Mouse (Mus musculus) heart, embryonic 11.5 days (tissue): Measurements from ENCODE around the gene Mark3. TPM values are rescaled to one million over a fixed set of nuclear protein-coding genes. Genes with fewer than 3 reads are reported as not detected.

Source experiments
- ATAC-seq: fragments of 200-750 bp; cut with Nextera tagmentation; replicated peaks from 2 replicates; pipeline ENCODE4 v1.8.0; 2017; ENCODE audit warnings: moderate library complexity; ENCODE audit not compliant: insufficient number of reproducible peaks, low FRiP score, low TSS enrichment
- H3K27ac ChIP-seq: fragments of 300-500 bp; sonication (generic); 2 replicates; pipeline ENCODE4 v1.5.1; 2014; ENCODE audit warnings: mild to moderate bottlenecking, low read depth, low read length
- H3K27me3 ChIP-seq: fragments of 300-500 bp; sonication (generic); 2 replicates; pipeline ENCODE4 v1.6.1; 2014; ENCODE audit warnings: mild to moderate bottlenecking, low read length, mixed read lengths; ENCODE audit not compliant: control insufficient read depth, insufficient read depth
- H3K36me3 ChIP-seq: fragments of 300-500 bp; sonication (generic); 2 replicates; pipeline ENCODE4 v1.6.1; 2014; ENCODE audit warnings: mild to moderate bottlenecking, low read length, moderate library complexity, mixed read lengths; ENCODE audit not compliant: control insufficient read depth, insufficient read depth
- H3K4me1 ChIP-seq: fragments of 300-500 bp; sonication (generic); 2 replicates; pipeline ENCODE4 v1.6.1; 2014; ENCODE audit warnings: low read length; ENCODE audit not compliant: control insufficient read depth, insufficient read depth
- H3K4me2 ChIP-seq: fragments of 300-500 bp; sonication (generic); 2 replicates; pipeline ENCODE4 v1.6.1; 2014; ENCODE audit warnings: mild to moderate bottlenecking, moderate library complexity
- H3K4me3 ChIP-seq: fragments of 300-500 bp; sonication (generic); 2 replicates; pipeline ENCODE4 v1.5.1; 2014; ENCODE audit warnings: low read depth, low read length
- H3K9ac ChIP-seq: fragments of 300-500 bp; sonication (generic); 2 replicates; pipeline ENCODE4 v1.6.1; 2014; ENCODE audit warnings: mild to moderate bottlenecking, low read depth, low read length, moderate library complexity
- H3K9me3 ChIP-seq: fragments of 300-500 bp; sonication (generic); replicated peaks from 2 replicates; pipeline ENCODE4 v1.6.1; 2016; ENCODE audit warnings: low read length; ENCODE audit not compliant: control insufficient read depth
- WGBS: fragments of 180-500 bp; shearing (Covaris S2); extraction: QIAGEN DNeasy Blood & Tissue Kit; methylation state at CpG from one replicate; pipeline ENCODE4 v1.1.7; 2014; ENCODE audit not compliant: insufficient replicate concordance; 5-methylcytosine and 5-hydroxymethylcytosine counted together
- polyA plus RNA-seq: library from polyadenylated mRNA; unstranded; fragments of >200 nt; fragmentation: Nextera tagmentation; extraction: Ambion mirVana; gene quantifications from 2 replicates; pipeline ENCODE4 v1.2.1, GENCODE M21; 2014

The Mark3 gene
- polyA plus RNA-seq, 1 experiment from 2014 or later, result 45.7 TPM

DNA sequence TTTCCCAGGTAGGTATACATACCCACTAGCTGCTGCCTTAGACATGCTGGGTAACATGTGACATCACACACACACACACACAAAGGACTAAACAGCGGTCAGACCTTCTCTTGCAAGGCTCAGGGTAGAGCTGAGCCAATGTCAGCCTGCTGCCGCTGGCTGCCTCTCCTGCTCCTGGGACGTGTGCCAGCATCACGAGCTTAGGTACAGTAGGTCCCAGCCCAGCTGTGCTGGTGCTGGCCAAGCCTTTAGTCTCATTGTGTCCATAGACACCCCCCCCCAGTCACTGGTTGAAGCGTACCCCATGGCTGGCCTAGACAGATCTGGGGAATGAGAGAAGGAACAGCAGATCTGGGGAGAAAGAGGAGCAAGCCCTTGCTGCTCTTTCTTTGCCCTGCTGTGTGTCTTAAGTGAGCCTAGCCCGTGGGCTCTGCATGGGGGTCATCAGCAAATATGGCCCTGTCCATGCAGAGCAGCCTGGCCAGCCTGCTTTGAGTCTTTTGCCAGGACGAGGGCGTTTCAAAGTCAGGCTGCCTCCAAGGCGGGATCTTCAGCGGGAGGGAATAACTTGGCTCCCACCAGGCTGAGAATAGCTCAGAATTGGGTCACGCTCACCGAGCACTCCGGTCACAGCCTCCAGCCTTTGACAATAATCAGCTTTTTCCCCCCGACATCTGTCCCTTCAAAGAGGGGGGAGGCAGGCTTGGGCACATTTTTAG lies 113.2 kb downstream of the Mark3 start:
- H3K27ac ChIP-seq, result peak overlapping the region; percentile 75
- H3K36me3 ChIP-seq, result no peaks in the 10 kb centered on the region
- H3K9me3 ChIP-seq, result no peaks in the 10 kb centered on the region
- no peak for ATAC-seq
- no peak overlapping the region for H3K4me3 ChIP-seq
- peak overlapping the region; percentile 7; the same call in 1 of the 2 replicates for H3K4me2 ChIP-seq
- no peaks in the 10 kb centered on the region for H3K27me3 ChIP-seq
- H3K4me1 ChIP-seq, result peaks cover 38% of the 10 kb centered on the region
- peak overlapping the region; percentile 60 for H3K9ac ChIP-seq
- WGBS, result 30% methylated on average over 14 of the region's 14 CpGs

DNA sequence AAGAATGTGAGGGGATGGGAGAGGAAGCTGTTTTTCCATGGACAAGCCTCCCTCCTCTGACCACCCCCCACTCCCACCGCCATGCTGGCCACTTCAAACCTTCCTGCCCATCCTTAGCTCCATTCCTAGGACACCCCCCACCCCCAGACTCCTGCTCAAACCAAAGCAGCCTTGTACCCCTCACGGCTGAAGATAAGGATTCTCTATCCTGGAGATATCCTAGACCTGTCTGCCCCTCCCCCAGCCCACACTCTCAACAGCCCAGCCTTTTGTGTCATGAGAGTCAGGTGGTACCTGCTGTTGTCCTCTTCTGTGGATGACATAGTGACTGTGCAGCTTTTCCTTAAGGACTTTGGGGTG lies 113.7 kb downstream of the Mark3 start:
- Histone ChIP-seq H3K9ac (peak overlapping the region; percentile 60; the same call in 1 of the 2 replicates), H3K27me3 (no peaks in the 10 kb centered on the region), H3K9me3 (no peaks in the 10 kb centered on the region), H3K4me3 (no peak overlapping the region), H3K36me3 (no peaks in the 10 kb centered on the region), H3K27ac (peak overlapping the region; percentile 75), H3K4me2 (peak overlapping the region; percentile 7; the same call in 1 of the 2 replicates), H3K4me1 (peaks cover 35% of the 10 kb centered on the region)
- 22% methylated on average over 2 of the region's 2 CpGs for WGBS
- ATAC-seq, result no peak

DNA sequence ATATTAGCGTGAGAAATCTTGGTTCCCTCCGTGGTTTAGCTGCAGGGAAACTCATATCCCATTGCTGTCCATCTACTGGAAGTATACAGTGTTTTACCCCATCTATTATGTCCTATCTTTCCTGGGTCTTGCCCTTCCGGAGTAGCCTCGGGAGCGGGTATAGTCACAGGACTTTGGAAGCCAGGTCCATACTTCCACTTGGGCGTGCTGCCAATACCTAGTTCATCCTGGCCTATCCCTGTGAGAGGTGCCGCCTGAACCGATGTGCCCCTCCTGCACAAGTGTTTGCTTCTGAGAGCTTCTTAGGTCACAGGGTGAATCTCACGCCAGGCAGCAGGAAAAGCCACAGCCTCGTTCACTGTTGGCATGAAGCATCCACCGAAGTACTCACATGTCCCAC lies 115.1 kb downstream of the Mark3 start:
- H3K9ac ChIP-seq, result no peak overlapping the region; the same call in 1 of the 2 replicates
- no peaks in the 10 kb centered on the region for H3K27me3 ChIP-seq
- 75% methylated on average over 11 of the region's 11 CpGs for WGBS
- no peaks in the 10 kb centered on the region for H3K9me3 ChIP-seq
- H3K4me1 ChIP-seq, result peaks cover 49% of the 10 kb centered on the region
- H3K4me3 ChIP-seq, result no peak overlapping the region
- no peak for ATAC-seq
- H3K36me3 ChIP-seq, result no peaks in the 10 kb centered on the region
- H3K27ac ChIP-seq, result no peak overlapping the region; the same call in 1 of the 2 replicates
- no peak overlapping the region for H3K4me2 ChIP-seq

DNA sequence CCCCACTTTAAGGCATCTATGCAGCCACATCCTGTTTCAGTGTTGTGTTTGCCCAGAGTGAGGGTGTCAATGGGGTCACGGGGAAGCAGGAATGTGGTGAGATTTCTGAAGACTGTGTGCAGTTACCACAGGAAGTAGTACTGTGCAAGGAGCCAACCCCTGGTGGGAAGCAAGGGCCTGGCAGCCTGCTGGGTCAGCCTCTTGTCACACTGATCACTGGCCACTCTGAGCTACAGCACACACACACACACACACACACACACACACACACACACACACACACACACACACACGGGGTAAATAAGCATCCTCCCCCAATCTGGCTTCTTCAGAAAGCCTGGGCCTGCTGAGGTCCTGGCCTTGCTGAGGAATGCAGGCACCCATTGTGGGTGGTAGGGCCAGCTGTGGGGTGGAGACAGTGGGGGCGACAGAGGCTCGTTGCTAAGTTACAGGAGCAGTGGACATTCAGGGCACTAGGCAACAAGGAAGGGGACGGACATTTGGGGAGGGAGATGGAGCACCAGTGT lies 117.1 kb downstream of the Mark3 start:
- H3K4me2 ChIP-seq, result no peak overlapping the region
- WGBS, result 24% methylated on average over 5 of the region's 5 CpGs
- H3K4me1 ChIP-seq, result peaks cover 58% of the 10 kb centered on the region
- H3K27me3 ChIP-seq, result no peaks in the 10 kb centered on the region
- no peak overlapping the region for H3K4me3 ChIP-seq
- no peak overlapping the region for H3K9ac ChIP-seq
- no peaks in the 10 kb centered on the region for H3K36me3 ChIP-seq
- no peaks in the 10 kb centered on the region for H3K9me3 ChIP-seq
- H3K27ac ChIP-seq, result peak overlapping the region; percentile 54; the same call in 1 of the 2 replicates
- 0 out of 2 replicates have a peak, but pooled peaks have one; percentile 15 for ATAC-seq

DNA sequence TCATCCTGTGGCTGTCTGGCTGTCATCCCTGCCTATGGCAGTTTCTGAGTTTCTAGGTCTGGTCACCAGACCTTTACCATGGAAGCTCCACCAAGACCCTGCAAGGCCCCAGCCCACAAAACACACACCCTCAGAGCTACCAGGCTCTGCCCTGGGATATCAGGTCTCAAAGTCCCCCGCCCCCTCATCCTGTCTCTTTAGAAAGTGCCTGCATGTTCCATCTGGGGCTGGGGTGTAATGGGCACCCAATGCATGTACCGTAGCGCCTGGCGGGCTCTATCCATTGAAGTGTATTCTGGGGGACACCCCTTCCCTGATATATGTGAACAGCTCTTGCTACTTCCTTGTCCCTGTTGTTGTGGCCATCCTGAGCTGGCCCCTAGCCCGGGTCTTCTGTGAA lies 118.6 kb downstream of the Mark3 start:
- no peak overlapping the region for H3K9ac ChIP-seq
- 81% methylated on average over 5 of the region's 5 CpGs for WGBS
- H3K9me3 ChIP-seq, result no peaks in the 10 kb centered on the region
- no peak overlapping the region for H3K4me3 ChIP-seq
- H3K27ac ChIP-seq, result no peak overlapping the region
- no peaks in the 10 kb centered on the region for H3K36me3 ChIP-seq
- no peak overlapping the region for H3K4me2 ChIP-seq
- no peaks in the 10 kb centered on the region for H3K27me3 ChIP-seq
- H3K4me1 ChIP-seq, result peaks cover 44% of the 10 kb centered on the region
- no peak for ATAC-seq

DNA sequence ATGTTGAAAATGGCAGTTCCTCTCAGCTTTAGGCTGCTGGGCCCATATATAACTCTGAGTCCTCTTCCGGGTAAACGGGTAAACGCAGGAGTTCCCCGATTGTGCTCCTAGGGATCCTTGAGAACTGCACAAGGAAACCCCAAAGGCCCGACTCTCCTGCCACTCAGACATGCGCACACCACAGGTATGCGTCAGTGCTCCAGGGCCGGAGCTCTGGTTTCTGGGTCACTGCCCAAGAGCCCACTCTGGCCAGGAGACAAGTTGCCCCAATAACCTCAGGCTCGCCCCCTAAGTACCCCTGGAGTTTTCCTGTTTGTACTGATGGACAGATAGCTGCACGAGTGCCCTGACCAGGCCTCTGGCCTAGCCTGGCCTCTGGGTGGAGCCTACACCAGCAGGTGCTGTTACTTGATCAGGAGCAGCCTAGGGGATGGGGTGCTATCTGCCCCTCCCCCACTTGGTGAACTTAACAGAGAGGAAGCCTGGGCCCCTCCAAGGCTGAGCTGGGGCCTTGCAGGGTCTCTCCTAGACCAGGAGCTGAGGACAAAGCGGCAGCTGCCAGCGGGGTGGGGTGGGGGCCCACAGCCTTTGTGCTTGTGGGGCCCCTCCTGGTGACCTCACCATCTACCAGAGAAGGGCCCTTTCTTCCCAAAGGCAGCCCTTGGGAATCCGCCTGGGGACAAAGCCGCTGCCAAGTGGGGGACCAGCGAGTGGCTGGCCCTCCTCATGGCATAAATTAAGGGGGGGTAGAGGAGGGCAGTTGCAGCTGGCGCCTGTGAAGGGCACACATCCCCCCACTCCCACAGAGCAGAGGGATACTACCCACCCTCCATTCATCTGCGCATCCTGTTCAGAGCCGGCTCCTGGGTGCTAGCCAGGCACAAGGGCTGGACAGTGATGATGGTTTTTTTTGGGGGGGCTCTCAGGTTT lies 119.3 kb downstream of the Mark3 start:
- peak overlapping the region; percentile 21; the same call in 1 of the 2 replicates for H3K4me2 ChIP-seq
- H3K4me1 ChIP-seq, result peaks cover 39% of the 10 kb centered on the region
- peak; percentile 27 for ATAC-seq
- peak overlapping the region; percentile 25 for H3K9ac ChIP-seq
- no peaks in the 10 kb centered on the region for H3K27me3 ChIP-seq
- no peaks in the 10 kb centered on the region for H3K9me3 ChIP-seq
- H3K4me3 ChIP-seq, result no peak overlapping the region
- H3K36me3 ChIP-seq, result no peaks in the 10 kb centered on the region
- 46% methylated on average over 18 of the region's 18 CpGs for WGBS
- H3K27ac ChIP-seq, result no peak overlapping the region

DNA sequence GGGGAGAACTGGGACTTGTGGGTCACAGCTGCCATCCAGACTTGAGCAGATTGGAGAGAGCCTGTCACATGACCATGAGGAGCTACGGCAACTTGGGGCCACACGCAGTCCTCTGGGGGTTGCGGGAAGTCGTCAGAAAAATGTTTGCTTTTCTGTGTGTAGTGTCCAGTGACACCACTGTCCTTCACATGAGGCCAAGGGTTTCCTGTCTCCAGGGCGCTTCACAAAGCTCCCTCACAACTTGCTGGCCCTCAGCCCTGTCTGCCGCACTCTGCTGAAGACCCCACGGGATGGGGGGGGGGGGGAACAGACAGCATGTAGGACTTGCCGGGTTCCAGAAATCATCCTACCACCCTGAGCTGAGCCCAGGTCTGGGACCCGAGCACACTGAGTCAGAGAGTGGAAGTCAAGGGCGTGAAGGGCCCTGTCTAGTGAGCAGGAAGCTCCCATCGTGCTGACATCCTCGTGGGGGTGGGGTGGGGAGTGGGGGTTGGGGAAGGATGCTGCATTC lies 120.0 kb downstream of the Mark3 start:
- Histone ChIP-seq H3K27ac (no peak overlapping the region), H3K36me3 (no peaks in the 10 kb centered on the region), H3K9ac (peak overlapping the region; percentile 46), H3K9me3 (no peaks in the 10 kb centered on the region), H3K4me3 (no peak overlapping the region), H3K27me3 (no peaks in the 10 kb centered on the region), H3K4me2 (peak overlapping the region; percentile 21), H3K4me1 (peaks cover 39% of the 10 kb centered on the region)
- WGBS, result 19% methylated on average over 12 of the region's 12 CpGs
- no peak for ATAC-seq
